Mouse (Mus musculus): ENCODE results near the gene Syncrip.

GRCm38 (mm10) chr9:88404088-88404487 lies 78.3 kb downstream of the Syncrip start:
- TF ChIP-seq CTCF (IDR thresholded peaks at IDR 0.05; ENCODE audit: low read depth, low read length) = no peak
- TF ChIP-seq TAL1 (conservative IDR thresholded peaks at IDR 0.05; ENCODE audit: low read depth, low read length) = no peak
